Mouse (Mus musculus) liver, embryonic 11.5 days (tissue): ENCODE measurements around the gene Podn. TPM values are rescaled to one million over a fixed set of nuclear protein-coding genes. Genes with fewer than 3 reads are reported as not detected.

Experiments used
- ATAC-seq: fragments of 200-750 bp; cut with Nextera tagmentation; replicated peaks from 2 replicates; pipeline ENCODE4 v1.8.0; 2017; ENCODE audit warnings: moderate number of reproducible peaks, mild to moderate bottlenecking, moderate TSS enrichment, moderate library complexity; ENCODE audit not compliant: low FRiP score
- DNase-seq: peaks from one replicate; pipeline ENCODE4 v3.0.0-alpha.2; 2017; ENCODE audit warnings: low spot score
- H3K27ac ChIP-seq: fragments of 300-500 bp; sonication (generic); 2 replicates; pipeline ENCODE4 v1.5.1; 2014; ENCODE audit warnings: mild to moderate bottlenecking, low read depth, low read length, control low read depth
- H3K27me3 ChIP-seq: fragments of 300-500 bp; sonication (generic); replicated peaks from 2 replicates; pipeline ENCODE4 v1.6.1; 2014; ENCODE audit warnings: low read length, mixed read lengths; ENCODE audit not compliant: control insufficient read depth, insufficient read depth
- H3K36me3 ChIP-seq: fragments of 300-500 bp; sonication (generic); 2 replicates; pipeline ENCODE4 v1.6.1; 2014; ENCODE audit warnings: mild to moderate bottlenecking, low read length, moderate library complexity, mixed read lengths; ENCODE audit not compliant: control insufficient read depth, insufficient read depth
- H3K4me1 ChIP-seq: fragments of 300-500 bp; sonication (generic); replicated peaks from 2 replicates; pipeline ENCODE4 v1.6.1; 2014; ENCODE audit warnings: low read length, mixed read lengths; ENCODE audit not compliant: control insufficient read depth, insufficient read depth
- H3K4me2 ChIP-seq: fragments of 300-500 bp; sonication (generic); 2 replicates; pipeline ENCODE4 v1.6.1; 2014; ENCODE audit warnings: mild to moderate bottlenecking, control low read depth, moderate library complexity
- H3K4me3 ChIP-seq: fragments of 300-500 bp; sonication (generic); 2 replicates; pipeline ENCODE4 v1.5.1; 2014; ENCODE audit warnings: low read depth, low read length, control low read depth
- H3K9ac ChIP-seq: fragments of 300-500 bp; sonication (generic); 2 replicates; pipeline ENCODE4 v1.6.1; 2014; ENCODE audit warnings: low read depth, low read length, control low read depth
- H3K9me3 ChIP-seq: fragments of 300-500 bp; sonication (generic); 2 replicates; pipeline ENCODE4 v1.6.1; 2016; ENCODE audit warnings: low read length, inconsistent platforms, mixed read lengths; ENCODE audit not compliant: control insufficient read depth
- WGBS: fragments of 180-500 bp; shearing (Covaris S2); extraction: QIAGEN DNeasy Blood & Tissue Kit; methylation state at CpG from one replicate; pipeline ENCODE4 v1.1.7; 2014; 5-methylcytosine and 5-hydroxymethylcytosine counted together
- polyA plus RNA-seq: library from polyadenylated mRNA; unstranded; fragments of >200 nt; fragmentation: Nextera tagmentation; extraction: Ambion mirVana; gene quantifications from 2 replicates; pipeline ENCODE4 v1.2.1, GENCODE M21; 2014

Gene Podn
- polyA plus RNA-seq, 1 experiment from 2014 or later = 0.92 TPM

DNA sequence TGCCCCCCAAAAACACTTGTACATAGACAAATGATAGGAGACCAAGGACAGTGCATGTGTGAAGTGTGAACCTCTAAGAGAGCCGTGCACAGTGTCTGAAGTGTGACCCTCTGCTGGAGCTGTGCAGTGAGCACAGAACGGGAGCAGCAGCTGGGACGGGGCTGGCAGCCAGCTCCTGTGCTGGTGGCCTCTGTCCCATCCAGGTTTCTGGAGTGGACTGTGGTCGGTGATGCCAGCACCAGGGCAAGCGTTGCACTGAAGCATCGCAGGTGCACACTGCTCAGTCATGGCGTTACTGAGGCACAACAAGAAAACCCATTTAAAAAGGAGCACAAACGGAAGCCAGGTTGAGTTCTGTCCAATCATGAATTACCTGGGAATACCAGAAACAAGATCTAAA, 50.1 kb downstream of the Podn start:
- Histone ChIP-seq H3K4me3 (no peak overlapping the region), H3K36me3 (peaks cover 11% of the 10 kb centered on the region; the same call in 1 of the 2 replicates), H3K27me3 (no peaks in the 10 kb centered on the region), H3K9ac (no peak overlapping the region), H3K27ac (no peak overlapping the region), H3K4me2 (no peak overlapping the region), H3K9me3 (no peaks in the 10 kb centered on the region), H3K4me1 (no peaks in the 10 kb centered on the region; the same call in 1 of the 2 replicates)
- DNase-seq (no peak), ATAC-seq (no peak)
- 90% methylated on average over 8 of the region's 8 CpGs for WGBS

DNA sequence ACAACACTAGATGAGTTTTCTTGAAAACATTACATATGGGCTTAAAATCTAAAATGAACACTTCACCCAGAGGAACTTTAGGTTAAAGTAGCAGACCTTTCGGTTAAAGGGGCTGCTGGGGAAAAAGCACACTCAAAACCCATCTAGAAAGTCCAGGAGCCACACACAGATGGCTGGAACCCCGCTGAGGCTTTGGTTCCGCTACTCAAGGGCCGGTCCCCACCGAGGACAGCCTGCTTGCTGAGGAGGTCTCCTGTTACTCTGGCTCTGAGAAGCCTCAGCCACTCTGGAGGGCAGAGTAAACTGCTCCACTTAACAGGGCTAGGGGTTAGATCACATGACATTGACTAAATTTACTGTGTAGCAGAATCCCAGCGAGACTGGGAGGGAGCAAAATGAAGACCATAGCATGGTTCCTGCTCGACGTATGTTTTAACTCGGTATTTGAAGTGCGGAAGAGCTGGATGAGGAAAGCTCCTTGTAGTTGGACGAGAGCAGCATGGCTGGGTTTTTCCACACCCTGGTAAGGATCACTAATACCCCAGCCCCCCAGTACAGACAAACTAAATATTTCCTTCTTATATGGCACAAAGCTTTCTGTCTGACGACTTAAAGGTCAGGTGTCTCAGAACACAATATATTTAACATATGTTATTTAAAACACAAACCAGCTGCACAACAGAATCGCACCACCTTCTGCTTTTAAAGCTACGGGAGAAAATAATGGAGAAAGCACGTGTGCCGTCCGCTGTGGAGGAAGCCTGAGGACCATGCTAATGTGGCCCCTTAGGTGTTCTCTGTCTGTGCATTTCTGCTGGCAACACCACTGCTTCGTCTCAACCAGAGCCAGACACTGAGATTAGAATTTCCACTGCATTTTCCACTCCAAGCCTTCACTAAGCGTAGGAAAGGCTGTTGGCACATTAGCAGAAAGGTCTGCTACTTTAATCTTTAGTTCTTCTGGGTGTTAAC, 50.8 kb downstream of the Podn start:
- Histone ChIP-seq H3K4me2 (no peak overlapping the region), H3K36me3 (peaks cover 9% of the 10 kb centered on the region; the same call in 1 of the 2 replicates), H3K9me3 (no peaks in the 10 kb centered on the region), H3K27ac (no peak overlapping the region), H3K27me3 (no peaks in the 10 kb centered on the region), H3K4me3 (no peak overlapping the region), H3K9ac (no peak overlapping the region), H3K4me1 (no peaks in the 10 kb centered on the region; the same call in 1 of the 2 replicates)
- ATAC-seq (no peak), DNase-seq (no peak)
- 86% methylated on average over 19 of the region's 19 CpGs for WGBS

DNA sequence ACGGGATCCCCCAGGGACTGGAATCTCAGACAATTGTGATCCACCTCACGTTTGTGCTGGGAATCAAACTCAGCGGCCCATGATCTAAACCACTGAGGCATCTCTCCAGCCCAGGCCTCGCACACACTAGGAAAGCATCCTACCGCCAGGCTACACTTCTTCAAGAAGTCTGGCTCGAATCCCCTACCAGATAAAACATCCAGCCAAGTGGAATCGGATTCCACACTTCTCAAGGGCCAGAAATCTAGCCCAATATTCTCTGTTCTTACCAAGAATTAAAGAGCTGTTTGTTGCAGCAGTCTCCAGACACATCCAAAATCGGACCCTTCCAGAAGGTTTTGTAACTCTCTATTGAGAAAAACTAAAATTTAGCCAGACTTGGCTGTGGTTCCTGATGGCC, 59.2 kb downstream of the Podn start:
- WGBS = 81% methylated on average over 8 of the region's 8 CpGs
- no peaks in the 10 kb centered on the region for H3K4me1 ChIP-seq
- H3K27ac ChIP-seq = no peak overlapping the region
- H3K4me3 ChIP-seq = no peak overlapping the region
- no peak overlapping the region for H3K9ac ChIP-seq
- H3K36me3 ChIP-seq = no peaks in the 10 kb centered on the region
- H3K27me3 ChIP-seq = peaks cover 16% of the 10 kb centered on the region
- DNase-seq (no peak), ATAC-seq (no peak)
- no peaks in the 10 kb centered on the region for H3K9me3 ChIP-seq
- H3K4me2 ChIP-seq = no peak overlapping the region

DNA sequence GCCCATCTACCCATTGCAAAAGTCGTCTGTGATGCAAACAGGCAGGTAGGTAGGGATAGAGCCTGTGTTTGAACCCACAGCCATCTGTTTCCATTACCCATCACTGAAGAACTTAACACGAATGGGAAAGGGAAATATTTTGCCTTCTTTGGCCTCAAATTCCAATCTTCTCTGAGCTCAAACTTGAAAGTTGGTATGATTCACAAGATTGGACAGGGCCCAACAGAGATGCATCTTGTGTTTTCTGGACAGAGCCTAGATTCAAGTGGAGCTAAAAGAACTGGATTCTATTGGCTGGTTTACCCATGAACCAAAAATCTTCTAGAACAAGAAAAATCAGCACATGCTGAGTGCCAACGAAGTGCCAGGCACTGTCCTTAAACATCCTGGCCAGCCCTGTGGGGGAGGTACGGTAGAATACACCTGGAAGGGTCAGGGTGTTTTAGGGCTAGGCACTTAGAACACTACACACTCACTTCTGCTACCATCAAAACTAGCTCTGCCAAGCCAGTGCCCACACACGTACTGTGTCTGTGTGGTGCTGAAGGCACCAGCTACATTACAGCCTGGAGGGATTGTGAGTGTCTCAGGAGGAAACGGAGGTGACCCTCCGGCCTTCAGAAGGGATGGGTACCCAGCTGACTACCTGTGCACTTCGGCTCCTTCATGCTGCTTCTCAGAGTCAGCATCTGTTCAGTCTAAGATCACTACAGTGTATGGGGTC, 63.0 kb downstream of the Podn start:
- no peaks in the 10 kb centered on the region for H3K9me3 ChIP-seq
- peaks cover 47% of the 10 kb centered on the region for H3K27me3 ChIP-seq
- peaks cover 8% of the 10 kb centered on the region for H3K4me1 ChIP-seq
- no peaks in the 10 kb centered on the region for H3K36me3 ChIP-seq
- DNase-seq (no peak), ATAC-seq (no peak)
- no peak overlapping the region for H3K4me3 ChIP-seq
- H3K4me2 ChIP-seq = no peak overlapping the region
- H3K27ac ChIP-seq = no peak overlapping the region
- 76% methylated on average over 8 of the region's 8 CpGs for WGBS
- no peak overlapping the region for H3K9ac ChIP-seq

DNA sequence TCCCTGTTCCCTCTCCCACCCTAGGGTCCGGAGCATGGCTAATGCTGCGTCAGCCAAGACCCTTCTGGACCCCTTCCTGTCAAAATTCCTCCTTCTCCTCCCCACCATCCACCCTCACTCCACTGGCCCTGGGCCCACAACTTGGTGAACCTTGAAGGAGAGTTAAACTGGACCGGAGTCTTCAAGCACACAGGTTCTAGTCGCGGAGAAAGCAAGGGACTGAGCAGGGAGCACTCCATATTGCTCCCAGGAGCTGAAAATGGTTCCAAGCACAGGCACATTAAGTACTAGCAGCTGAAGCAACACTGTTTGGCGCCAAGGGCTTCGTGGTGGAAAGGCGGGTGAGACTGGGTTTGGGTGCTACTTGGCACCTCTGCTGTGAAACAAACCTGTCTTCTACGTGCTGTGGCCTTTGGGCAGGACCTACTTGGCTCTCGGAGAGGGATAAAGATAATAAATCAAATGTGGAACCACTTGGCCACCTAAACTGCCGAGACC, 63.8 kb downstream of the Podn start:
- Histone ChIP-seq H3K27ac (no peak overlapping the region), H3K27me3 (peaks cover 51% of the 10 kb centered on the region), H3K4me2 (peak overlapping the region; percentile 88), H3K4me3 (peak overlapping the region; percentile 56; the same call in 1 of the 2 replicates), H3K4me1 (peaks cover 9% of the 10 kb centered on the region), H3K9me3 (no peaks in the 10 kb centered on the region), H3K36me3 (no peaks in the 10 kb centered on the region), H3K9ac (no peak overlapping the region)
- no peak for ATAC-seq
- WGBS = 44% methylated on average over 11 of the region's 11 CpGs
- DNase-seq = no peak

DNA sequence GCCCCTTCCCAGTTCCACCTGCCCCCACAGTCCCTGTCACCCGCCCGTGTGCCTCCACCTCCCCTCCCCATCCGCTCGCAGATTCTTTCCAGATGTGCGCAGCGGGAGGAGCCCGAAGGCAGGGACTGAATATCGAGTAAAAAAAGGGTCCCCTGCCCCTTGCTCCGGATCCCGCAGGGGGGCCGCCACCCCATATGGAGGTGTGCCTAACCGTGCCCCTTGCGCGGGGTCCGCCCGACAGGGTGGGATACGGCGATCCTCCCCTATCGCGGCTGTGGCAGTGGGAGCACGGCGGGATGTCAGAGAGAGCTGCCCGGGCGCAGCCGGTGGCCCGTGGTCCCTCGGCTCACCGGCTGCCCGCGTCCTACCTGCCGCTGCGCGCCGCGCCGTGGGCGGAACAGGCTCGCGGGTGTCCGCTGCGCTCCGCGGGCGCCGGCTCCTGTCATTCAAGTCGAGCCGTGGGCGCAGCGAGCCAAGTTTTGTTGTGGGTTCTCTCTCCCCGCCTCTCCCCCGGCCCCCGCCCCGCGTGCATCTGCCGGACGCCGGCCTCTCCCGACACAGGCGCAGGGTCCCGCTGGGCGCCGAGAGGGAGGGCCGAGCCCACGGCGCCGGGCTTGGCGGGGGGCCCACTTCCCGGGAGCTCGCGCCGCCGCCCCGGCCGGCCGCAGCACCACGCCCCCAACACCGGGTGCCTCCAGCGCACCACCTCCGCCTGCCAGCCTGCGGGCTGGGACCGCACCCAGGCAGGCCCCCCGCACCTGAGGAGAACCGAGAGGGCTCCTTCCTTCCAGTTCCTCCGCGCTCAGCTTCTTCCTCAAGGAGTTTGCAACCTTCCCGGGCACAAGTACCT, 64.5 kb downstream of the Podn start:
- no peak overlapping the region; the same call in 1 of the 2 replicates for H3K9ac ChIP-seq
- under 1% methylated on average over 82 of the region's 86 CpGs for WGBS

DNA sequence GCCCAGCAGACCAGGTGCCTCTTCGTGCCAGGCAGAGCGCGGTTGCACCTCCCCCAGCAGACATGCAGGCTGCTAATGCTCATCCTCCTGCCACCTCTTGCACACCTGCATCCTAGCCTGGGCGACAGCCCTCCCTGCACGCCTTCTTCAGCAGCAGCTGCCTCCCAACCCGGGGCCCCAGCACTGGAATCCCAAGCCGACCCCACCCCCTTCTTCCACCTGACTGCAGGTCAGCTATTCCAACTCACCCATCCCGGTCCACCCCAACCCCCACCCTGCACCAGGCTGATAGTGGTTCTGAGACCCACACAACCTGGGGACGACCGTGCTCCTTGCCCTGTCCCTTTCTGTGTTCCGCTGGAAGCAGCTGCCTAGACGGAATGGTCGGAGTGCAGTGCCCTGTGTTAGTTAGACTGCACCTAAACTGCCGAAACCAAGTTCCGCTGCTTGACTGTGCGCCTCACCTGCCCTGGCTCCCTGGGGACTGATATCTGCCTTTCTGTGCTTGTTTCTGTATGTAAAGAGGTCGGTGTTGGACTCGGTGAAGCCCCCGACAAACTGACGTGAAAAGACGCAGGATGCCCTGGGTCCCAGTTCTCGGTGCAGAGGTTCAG, 65.2 kb downstream of the Podn start:
- H3K9me3 ChIP-seq = no peaks in the 10 kb centered on the region
- WGBS = 7% methylated on average over 22 of the region's 22 CpGs
- H3K4me2 ChIP-seq = peak overlapping the region; percentile 88
- no peak for ATAC-seq
- no peaks in the 10 kb centered on the region for H3K36me3 ChIP-seq
- H3K27ac ChIP-seq = no peak overlapping the region
- H3K27me3 ChIP-seq = peaks cover 53% of the 10 kb centered on the region
- H3K4me1 ChIP-seq = peaks cover 16% of the 10 kb centered on the region
- H3K4me3 ChIP-seq = peak overlapping the region; percentile 56
- no peak for DNase-seq
- no peak overlapping the region for H3K9ac ChIP-seq

More for the DNA sequence above, 64.5 kb downstream of the Podn start:
- Histone ChIP-seq H3K27me3 (peaks cover 53% of the 10 kb centered on the region), H3K27ac (no peak overlapping the region), H3K9me3 (no peaks in the 10 kb centered on the region), H3K4me3 (peak overlapping the region; percentile 56), H3K4me1 (peaks cover 15% of the 10 kb centered on the region), H3K4me2 (peak overlapping the region; percentile 88), H3K36me3 (no peaks in the 10 kb centered on the region)
- ATAC-seq (no peak), DNase-seq (no peak)
